ENCODE assay signal across 25 mouse cellular contexts in the genomic region with DNA sequence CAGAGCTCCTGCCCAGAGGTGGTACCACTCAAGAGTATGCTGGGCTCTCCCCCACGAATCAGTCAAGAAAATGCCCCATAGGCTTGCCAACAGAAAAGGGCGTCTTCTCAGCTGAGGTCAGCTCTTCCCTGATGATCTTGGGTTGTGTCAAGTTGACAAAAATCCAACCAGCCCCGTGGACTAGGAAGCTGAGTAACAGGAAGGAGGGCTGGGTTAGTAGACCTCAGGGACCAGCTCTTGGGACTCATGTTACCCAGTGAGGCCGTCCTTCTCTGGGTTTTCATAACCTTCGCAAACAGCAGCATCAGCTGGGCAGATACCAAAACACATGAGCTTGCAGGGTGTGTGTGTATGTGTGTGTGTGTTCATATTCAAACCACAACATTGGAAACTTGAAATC. TPM values are rescaled to one million over a fixed set of nuclear protein-coding genes. Genes with fewer than 3 reads are reported as not detected.
A peak's percentile ranks its signal among the peaks of the same experiment; 100 is the strongest.
DNase-seq lines count a peak whose midpoint lies in the region; ATAC-seq lines count a peak whose summit lies in the region.
"Had no signal": no experiment of that assay in that cellular context is flagged by ENCODE, and none has a peak within 500 bp of the region (broad histone marks: within the 10 kb centered on the region; RNA-seq: fewer than 3 reads in every experiment).

No protein-coding gene starts in this region.

- H3K9me3 ChIP-seq in kidney, embryonic 15.5 days (replicated peaks), result no peaks in the 10 kb centered on the region
- H3K9me3 ChIP-seq: embryonic facial prominence, embryonic 10.5 days; forebrain, embryonic 13.5 days; heart, embryonic 15.5 days; hindbrain, embryonic 10.5 days; intestine, embryonic 15.5 days had no signal

- 49% methylated on average over 5 of the region's 5 CpGs for WGBS in kidney, embryonic 15.5 days

- no peak for ATAC-seq in kidney, embryonic 15.5 days (replicated peaks; ENCODE audit: low FRiP score)
- ATAC-seq: activated CD4-positive, CD25-positive, alpha-beta regulatory T cell, adult 4 months; forebrain, embryonic 13.5 days; forebrain, postnatal 0 days had no signal

- no peak overlapping the region for H3K4me3 ChIP-seq in kidney, embryonic 15.5 days (replicated peaks)
- H3K4me3 ChIP-seq: embryonic facial prominence, embryonic 10.5 days; forebrain, embryonic 13.5 days; heart, adult 2 months; heart, embryonic 15.5 days; hindbrain, embryonic 10.5 days; intestine, embryonic 15.5 days had no signal

- H3K9ac ChIP-seq in kidney, embryonic 15.5 days, result no peak overlapping the region
- H3K9ac ChIP-seq: forebrain, embryonic 13.5 days; forebrain, postnatal 0 days; heart, embryonic 15.5 days; hindbrain, embryonic 14.5 days; intestine, embryonic 15.5 days had no signal

- no peaks in the 10 kb centered on the region for H3K36me3 ChIP-seq in kidney, embryonic 15.5 days
- H3K36me3 ChIP-seq: embryonic facial prominence, embryonic 10.5 days; heart, embryonic 15.5 days; hindbrain, embryonic 10.5 days; intestine, embryonic 15.5 days had no signal

- peaks cover 41% of the 10 kb centered on the region for H3K4me1 ChIP-seq in kidney, embryonic 15.5 days
- H3K4me1 ChIP-seq: forebrain, embryonic 13.5 days; intestine, embryonic 15.5 days had no signal

- no peaks in the 10 kb centered on the region for H3K27me3 ChIP-seq in kidney, embryonic 15.5 days
- H3K27me3 ChIP-seq: forebrain, embryonic 13.5 days; intestine, embryonic 15.5 days; Patski had no signal

- peak; percentile 7 for DNase-seq in gastrocnemius, postnatal 14 days
- DNase-seq in gastrocnemius, postnatal 4 days (ENCODE audit: low spot score in 2 of 2), result no peak
- DNase-seq in kidney, adult 9 months, result no peak
- DNase-seq in 3134 (ENCODE audit: extremely low read depth, insufficient read length, low spot score) (peak; percentile 16), 416B (ENCODE audit: low read depth) (peak; percentile 44)
- no peak for DNase-seq in urinary bladder, postnatal 10 days (ENCODE audit: low spot score)
- DNase-seq in adrenal gland, adult 8-10 months, result no peak
- DNase-seq: adrenal gland, postnatal 25 days; cerebellum, adult 18-20 months; cerebellum, adult 9-11 months; cerebellum, postnatal 36 days; forebrain, postnatal 0 days; heart, adult 2 months; heart, postnatal 14 days had no signal

- no peak overlapping the region for H3K4me2 ChIP-seq in kidney, embryonic 15.5 days
- H3K4me2 ChIP-seq: forebrain, embryonic 13.5 days; heart, embryonic 11.5 days; heart, embryonic 15.5 days; hindbrain, embryonic 14.5 days; intestine, embryonic 15.5 days had no signal

- H3K27ac ChIP-seq in kidney, embryonic 15.5 days, result peak overlapping the region; percentile 79
- H3K27ac ChIP-seq: embryonic facial prominence, embryonic 10.5 days; forebrain, embryonic 13.5 days; heart, adult 2 months; heart, embryonic 15.5 days; hindbrain, embryonic 10.5 days; hindbrain, embryonic 14.5 days; intestine, embryonic 15.5 days had no signal

- intact Hi-C loops in gastrocnemius, postnatal 14 days (cut with DNase I; ENCODE audit: low total_unique reads), result no loop called here

RNA-seq across cellular contexts. Expression of a gene that starts 19.0 kb away (rescaled TPM):
- total RNA-seq in gastrocnemius, postnatal 14 days (2021), result 10 to 100 TPM; 19.2 to 24.1 TPM
- total RNA-seq in gastrocnemius, postnatal 4 days (2021), result 10 to 100 TPM; 44.4 to 54.8 TPM
- 19.9 and 23.0 TPM in 2 replicates for polyA plus RNA-seq in kidney, embryonic 15.5 days (2015; fragmentation: Nextera tagmentation; extraction: Ambion mirVana)
- 10 to 100 TPM; 42.1 to 66.1 (median 50.1) TPM for total RNA-seq in adrenal gland, adult 8-10 months (2022)

RNA-seq across cellular contexts. Expression of a gene that starts 55.8 kb away (rescaled TPM):
- total RNA-seq in gastrocnemius, postnatal 14 days (2021), result under 1 TPM; 0.06 to 0.27 TPM
- total RNA-seq in gastrocnemius, postnatal 4 days (2021), result under 1 TPM; 0.32 to 0.57 TPM
- polyA plus RNA-seq in kidney, embryonic 15.5 days (2015; fragmentation: Nextera tagmentation; extraction: Ambion mirVana), result 1.7 and 2.2 TPM in 2 replicates
- total RNA-seq in adrenal gland, adult 8-10 months (2022), result 1 to 10 TPM in 3 of 4 experiments, under 1 TPM in 1; 0.54 to 5.2 (median 3.1) TPM
- total RNA-seq: MEL had no signal
- polyA plus RNA-seq: Patski had no signal

Comparison
In these comparisons a context has a peak if more than half of its experiments do, and no peak if none do; other contexts are left out.
1. DNase-seq: peak in gastrocnemius, postnatal 14 days (single experiment), 3134 (single experiment) and 416B (single experiment); none in gastrocnemius, postnatal 4 days (0 of 2), kidney, adult 9 months (single experiment), urinary bladder, postnatal 10 days (single experiment) and adrenal gland, adult 8-10 months (single experiment).